Mouse (Mus musculus): ENCODE results near the gene Tubgcp4. TPM values are rescaled to one million over a fixed set of nuclear protein-coding genes. Genes with fewer than 3 reads are reported as not detected.

Gene Tubgcp4
- polyA plus RNA-seq, 1 experiment: 3.2 TPM

DNA sequence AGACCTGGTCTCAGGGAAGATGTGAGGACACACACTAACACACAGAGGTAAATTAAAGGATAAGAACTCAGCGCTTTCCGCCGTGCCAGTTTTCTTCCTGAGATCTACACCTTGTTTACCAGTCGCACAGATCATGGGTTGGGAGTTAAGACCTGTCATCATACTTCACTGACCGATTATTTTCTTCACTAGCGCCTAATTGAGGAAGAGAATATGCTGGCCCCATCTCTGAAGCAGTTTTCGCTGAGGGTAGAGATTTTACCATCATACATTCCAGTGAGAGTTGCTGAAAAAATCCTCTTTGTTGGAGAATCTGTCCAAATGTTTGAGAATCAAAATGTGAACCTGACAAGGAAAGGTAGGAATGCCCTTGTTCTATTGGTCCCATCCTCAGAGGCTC, 13.7 kb downstream of the Tubgcp4 start:
- no peaks in the 10 kb centered on the region for H3K27me3 ChIP-seq (replicated peaks)
- H3K4me3 ChIP-seq (replicated peaks): no peak overlapping the region
- H3K4me1 ChIP-seq: peaks cover 20% of the 10 kb centered on the region
- no peaks in the 10 kb centered on the region for H3K9me3 ChIP-seq
- TF ChIP-seq GATA1 (IDR thresholded peaks at IDR 0.05; ENCODE audit: borderline replicate concordance, low read length) (no peak), FLI1 (IDR thresholded peaks at IDR 0.05; ENCODE audit: low read length) (no peak)
- H3K36me3 ChIP-seq (replicated peaks; ENCODE audit: low read length): peaks cover 96% of the 10 kb centered on the region

- TF ChIP-seq GATA1 (IDR thresholded peaks at IDR 0.05; ENCODE audit: borderline replicate concordance, low read length): no peak
- no peak for TF ChIP-seq FLI1 (IDR thresholded peaks at IDR 0.05; ENCODE audit: low read length)
- Histone ChIP-seq H3K27me3 (replicated peaks) (no peaks in the 10 kb centered on the region), H3K4me3 (replicated peaks) (no peak overlapping the region), H3K36me3 (replicated peaks; ENCODE audit: low read length) (peaks cover 97% of the 10 kb centered on the region), H3K9me3 (no peaks in the 10 kb centered on the region), H3K4me1 (no peaks in the 10 kb centered on the region)
Observed at GRCm38 (mm10) chr2:121188530-121188929, 18.1 kb downstream of the Tubgcp4 start.

GRCm38 (mm10) chr2:121195466-121195865, 25.0 kb downstream of the Tubgcp4 start:
- Histone ChIP-seq H3K27me3 (replicated peaks) (no peaks in the 10 kb centered on the region), H3K4me1 (no peaks in the 10 kb centered on the region), H3K4me3 (replicated peaks) (no peak overlapping the region), H3K9me3 (no peaks in the 10 kb centered on the region), H3K36me3 (replicated peaks; ENCODE audit: low read length) (peaks cover 98% of the 10 kb centered on the region)
- no peak for TF ChIP-seq GATA1 (IDR thresholded peaks at IDR 0.05; ENCODE audit: borderline replicate concordance, low read length)

DNA sequence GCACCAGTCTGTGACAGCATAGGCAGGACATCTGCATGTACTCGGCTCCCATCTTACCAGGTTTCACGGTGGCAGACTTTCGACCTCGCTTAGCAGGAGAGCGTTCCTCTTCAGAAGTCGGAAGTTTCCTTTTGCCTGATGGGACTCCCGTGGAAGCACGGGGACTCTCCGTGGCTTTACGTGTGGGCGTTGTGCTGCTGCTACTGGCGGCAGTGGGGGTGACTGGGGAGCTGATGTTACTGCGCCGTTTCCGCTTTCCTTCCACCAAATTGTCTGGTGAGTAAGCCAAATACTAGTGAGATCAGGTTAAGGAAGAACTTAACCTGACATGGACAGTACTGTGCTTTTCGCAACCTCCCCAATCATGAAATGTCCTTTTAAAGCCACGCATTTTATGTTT, 33.8 kb downstream of the Tubgcp4 start:
- H3K4me3 ChIP-seq (replicated peaks): no peak overlapping the region
- no peaks in the 10 kb centered on the region for H3K9me3 ChIP-seq
- H3K27me3 ChIP-seq (replicated peaks): no peaks in the 10 kb centered on the region
- peaks cover 99% of the 10 kb centered on the region for H3K36me3 ChIP-seq (replicated peaks; ENCODE audit: low read length)
- TF ChIP-seq FLI1 (IDR thresholded peaks at IDR 0.05; ENCODE audit: low read length) (no peak), GATA1 (IDR thresholded peaks at IDR 0.05; ENCODE audit: borderline replicate concordance, low read length) (no peak)
- H3K4me1 ChIP-seq: peaks cover 27% of the 10 kb centered on the region

DNA sequence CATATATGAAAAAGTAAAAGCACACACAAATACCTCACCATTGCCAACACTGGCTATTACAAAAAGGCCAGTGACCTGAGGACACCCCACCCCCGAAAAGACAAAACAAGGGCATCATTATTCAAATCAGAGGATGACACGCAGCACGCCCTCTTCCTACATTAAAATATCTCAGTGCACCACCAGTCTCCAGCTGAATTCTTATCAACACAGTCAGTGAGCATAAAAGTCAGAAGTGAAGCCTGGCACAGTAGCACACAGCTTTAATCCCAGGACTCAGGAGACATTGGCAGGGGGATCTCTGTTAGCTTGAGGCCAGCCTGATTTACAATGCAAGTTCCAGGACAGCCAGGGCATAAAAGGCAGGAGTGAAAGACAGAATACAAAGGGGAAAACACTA, 36.1 kb downstream of the Tubgcp4 start:
- Histone ChIP-seq H3K9me3 (no peaks in the 10 kb centered on the region), H3K36me3 (replicated peaks; ENCODE audit: low read length) (peaks cover 98% of the 10 kb centered on the region), H3K27me3 (replicated peaks) (no peaks in the 10 kb centered on the region), H3K4me1 (peaks cover 27% of the 10 kb centered on the region), H3K4me3 (replicated peaks) (no peak overlapping the region)
- TF ChIP-seq FLI1 (IDR thresholded peaks at IDR 0.05; ENCODE audit: low read length): no peak
- no peak for TF ChIP-seq GATA1 (IDR thresholded peaks at IDR 0.05; ENCODE audit: borderline replicate concordance, low read length)

DNA sequence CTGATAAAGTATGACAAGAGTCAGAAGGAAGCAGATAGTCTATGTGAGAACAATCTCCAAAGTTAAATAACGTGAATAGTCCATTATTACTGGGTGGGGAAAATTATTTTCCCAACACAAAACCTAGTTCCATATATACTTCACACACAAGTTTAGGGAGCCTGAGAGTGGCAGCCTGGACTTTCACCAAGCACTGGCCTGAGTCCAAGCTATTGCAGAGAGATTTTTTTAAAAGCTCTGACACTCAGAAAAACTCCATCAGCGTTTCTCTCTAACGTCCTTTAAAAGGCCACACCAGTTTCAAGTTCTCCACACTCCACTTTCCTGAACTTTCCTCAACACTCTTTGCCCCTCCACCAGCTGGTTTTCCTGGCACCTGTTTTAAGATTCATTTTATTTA, 44.0 kb downstream of the Tubgcp4 start:
- peaks cover 2% of the 10 kb centered on the region; the same call in 1 of the 2 replicates for H3K4me1 ChIP-seq
- H3K9me3 ChIP-seq: no peaks in the 10 kb centered on the region
- no peaks in the 10 kb centered on the region for H3K27me3 ChIP-seq (replicated peaks)
- H3K36me3 ChIP-seq (replicated peaks; ENCODE audit: low read length): peaks cover 90% of the 10 kb centered on the region
- H3K4me3 ChIP-seq (replicated peaks): no peak overlapping the region
- TF ChIP-seq FLI1 (IDR thresholded peaks at IDR 0.05; ENCODE audit: low read length) (no peak), GATA1 (IDR thresholded peaks at IDR 0.05; ENCODE audit: borderline replicate concordance, low read length) (no peak)

- Histone ChIP-seq H3K9me3 (no peaks in the 10 kb centered on the region), H3K4me3 (replicated peaks) (no peak overlapping the region), H3K4me1 (peaks cover 2% of the 10 kb centered on the region; the same call in 1 of the 2 replicates), H3K27me3 (replicated peaks) (no peaks in the 10 kb centered on the region), H3K36me3 (replicated peaks; ENCODE audit: low read length) (peaks cover 90% of the 10 kb centered on the region)
- TF ChIP-seq FLI1 (IDR thresholded peaks at IDR 0.05; ENCODE audit: low read length): no peak
- TF ChIP-seq GATA1 (IDR thresholded peaks at IDR 0.05; ENCODE audit: borderline replicate concordance, low read length): no peak
Observed at GRCm38 (mm10) chr2:121219177-121219576, 48.7 kb downstream of the Tubgcp4 start.

DNA sequence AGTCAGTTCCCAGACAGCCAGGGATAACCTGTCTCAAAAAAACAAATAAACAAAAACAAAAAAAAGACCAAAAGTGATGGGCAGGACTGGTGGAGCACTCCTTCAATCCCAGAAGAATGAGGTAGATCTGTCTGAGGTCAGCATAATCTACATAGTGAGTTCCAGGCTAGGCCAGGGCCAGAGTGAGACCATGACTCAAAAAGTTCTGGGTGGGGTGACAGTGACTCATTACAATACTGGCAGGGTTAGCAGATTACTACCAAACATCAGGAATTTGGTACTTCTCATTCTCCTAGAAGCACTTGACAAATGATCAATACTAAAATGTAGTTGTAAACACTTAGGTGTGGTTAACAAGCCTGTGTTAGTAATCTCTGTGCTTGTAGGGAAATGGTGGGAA, 49.5 kb downstream of the Tubgcp4 start:
- Histone ChIP-seq H3K36me3 (replicated peaks; ENCODE audit: low read length) (peaks cover 85% of the 10 kb centered on the region), H3K27me3 (replicated peaks) (no peaks in the 10 kb centered on the region), H3K9me3 (no peaks in the 10 kb centered on the region), H3K4me3 (replicated peaks) (no peak overlapping the region), H3K4me1 (peaks cover 2% of the 10 kb centered on the region; the same call in 1 of the 2 replicates)
- TF ChIP-seq GATA1 (IDR thresholded peaks at IDR 0.05; ENCODE audit: borderline replicate concordance, low read length) (no peak), FLI1 (IDR thresholded peaks at IDR 0.05; ENCODE audit: low read length) (no peak)

DNA sequence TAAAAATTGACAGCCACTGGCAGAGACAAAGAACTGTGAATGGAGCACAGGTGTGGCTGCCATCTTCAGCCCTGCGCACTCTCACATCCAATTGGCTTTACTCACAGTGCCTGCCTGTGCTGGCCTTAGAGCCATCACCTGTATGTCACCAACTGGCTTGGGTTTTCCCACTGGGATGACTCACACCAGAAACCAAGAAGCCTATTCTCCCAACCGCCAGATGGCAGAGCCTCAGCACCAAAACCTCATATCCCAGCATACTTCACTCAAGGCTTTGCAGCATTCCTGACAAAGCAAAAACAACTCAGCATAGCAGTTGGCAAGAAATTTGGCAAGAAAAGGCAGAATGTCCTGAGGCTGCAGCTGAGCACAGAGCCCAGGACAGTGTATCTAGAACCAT, 52.6 kb downstream of the Tubgcp4 start:
- Histone ChIP-seq H3K4me1 (peaks cover 1% of the 10 kb centered on the region), H3K4me3 (replicated peaks) (no peak overlapping the region), H3K27me3 (replicated peaks) (no peaks in the 10 kb centered on the region), H3K36me3 (replicated peaks; ENCODE audit: low read length) (peaks cover 85% of the 10 kb centered on the region), H3K9me3 (no peaks in the 10 kb centered on the region)
- no peak for TF ChIP-seq FLI1 (IDR thresholded peaks at IDR 0.05; ENCODE audit: low read length)
- no peak for TF ChIP-seq GATA1 (IDR thresholded peaks at IDR 0.05; ENCODE audit: borderline replicate concordance, low read length)

GRCm38 (mm10) chr2:121228135-121228534, 57.7 kb downstream of the Tubgcp4 start:
- TF ChIP-seq FLI1 (IDR thresholded peaks at IDR 0.05; ENCODE audit: low read length) (no peak), GATA1 (IDR thresholded peaks at IDR 0.05; ENCODE audit: borderline replicate concordance, low read length) (no peak)
- Histone ChIP-seq H3K36me3 (replicated peaks; ENCODE audit: low read length) (peaks cover 84% of the 10 kb centered on the region), H3K4me3 (replicated peaks) (no peak overlapping the region), H3K9me3 (no peaks in the 10 kb centered on the region), H3K27me3 (replicated peaks) (no peaks in the 10 kb centered on the region), H3K4me1 (peaks cover 9% of the 10 kb centered on the region)

Data from megakaryocyte, embryonic 14.5 days (primary cell).